Mouse (Mus musculus) heart, embryonic 14.5 days (tissue): ENCODE results near the gene Vdr. TPM values are rescaled to one million over a fixed set of nuclear protein-coding genes. Genes with fewer than 3 reads are reported as not detected.
A peak's percentile ranks its signal among the peaks of the same experiment; 100 is the strongest.

ENCODE experiments used
- ATAC-seq: fragments of 200-750 bp; cut with Nextera tagmentation; 2 replicates; pipeline ENCODE4 v1.8.0; 2017; ENCODE audit warnings: low read depth, moderate TSS enrichment; ENCODE audit not compliant: insufficient number of reproducible peaks, insufficient read depth, low FRiP score
- H3K27ac ChIP-seq, 2 experiments: fragments of 200-500 bp in 1 of 2; fragments of 300-500 bp in 1 of 2; sonication (generic) in 1 of 2; replicated peaks in 1 of 2; 2 replicates each; pipeline ENCODE4 v1.5.1; 2012 to 2014; ENCODE audit warnings: low read depth in 2 of 2, low read length in 2 of 2, control low read depth in 1 of 2, mild to moderate bottlenecking in 1 of 2, mixed read lengths in 1 of 2; ENCODE audit not compliant: control insufficient read depth in 1 of 2, insufficient read depth in 1 of 2
- H3K27me3 ChIP-seq: fragments of 300-500 bp; sonication (generic); 2 replicates; pipeline ENCODE4 v1.6.1; 2014; ENCODE audit warnings: mild to moderate bottlenecking, low read length, control low read depth; ENCODE audit not compliant: control insufficient read depth, insufficient read depth
- H3K36me3 ChIP-seq: fragments of 300-500 bp; sonication (generic); 2 replicates; pipeline ENCODE4 v1.6.1; 2014; ENCODE audit warnings: mild to moderate bottlenecking, control low read depth, low read length, mixed read lengths; ENCODE audit not compliant: control insufficient read depth, insufficient read depth
- H3K4me1 ChIP-seq, 2 experiments: fragments of 200-500 bp in 1 of 2; fragments of 300-500 bp in 1 of 2; sonication (generic) in 1 of 2; 2 replicates each; pipeline ENCODE4 v1.6.1; 2012 to 2014; ENCODE audit warnings: low read length in 2 of 2, control low read depth in 1 of 2, mixed read lengths in 1 of 2; ENCODE audit not compliant: control insufficient read depth in 2 of 2, insufficient read depth in 2 of 2
- H3K4me2 ChIP-seq: fragments of 300-500 bp; sonication (generic); 2 replicates; pipeline ENCODE4 v1.6.1; 2014; ENCODE audit warnings: mild to moderate bottlenecking, low read length
- H3K4me3 ChIP-seq, 2 experiments: fragments of 200-500 bp in 1 of 2; fragments of 300-500 bp in 1 of 2; sonication (generic) in 1 of 2; 2 replicates each; pipeline ENCODE4 v1.5.1; 2012 to 2014; ENCODE audit warnings: low read length in 2 of 2, mild to moderate bottlenecking in 2 of 2, control low read depth in 1 of 2, low read depth in 1 of 2, moderate library complexity in 1 of 2; ENCODE audit not compliant: control insufficient read depth in 1 of 2, insufficient read depth in 1 of 2
- H3K9ac ChIP-seq: fragments of 300-500 bp; sonication (generic); 2 replicates; pipeline ENCODE4 v1.6.1; 2014; ENCODE audit warnings: mild to moderate bottlenecking, low read length
- H3K9me3 ChIP-seq: fragments of 300-500 bp; sonication (generic); 2 replicates; pipeline ENCODE4 v1.6.1; 2016; ENCODE audit warnings: low read length, control low read depth; ENCODE audit not compliant: control insufficient read depth
- WGBS: fragments of 180-500 bp; shearing (Covaris S2); extraction: QIAGEN DNeasy Blood & Tissue Kit; methylation state at CpG from one replicate; pipeline ENCODE4 v1.1.7; 2014; 5-methylcytosine and 5-hydroxymethylcytosine counted together
- polyA plus RNA-seq: library from polyadenylated mRNA; unstranded; fragments of >200 nt; fragmentation: Nextera tagmentation; extraction: Ambion mirVana; gene quantifications from 2 replicates; pipeline ENCODE4 v1.2.1, GENCODE M21; 2014

Gene Vdr
- polyA plus RNA-seq, 1 experiment from 2014 or later, result 0.81 TPM

DNA sequence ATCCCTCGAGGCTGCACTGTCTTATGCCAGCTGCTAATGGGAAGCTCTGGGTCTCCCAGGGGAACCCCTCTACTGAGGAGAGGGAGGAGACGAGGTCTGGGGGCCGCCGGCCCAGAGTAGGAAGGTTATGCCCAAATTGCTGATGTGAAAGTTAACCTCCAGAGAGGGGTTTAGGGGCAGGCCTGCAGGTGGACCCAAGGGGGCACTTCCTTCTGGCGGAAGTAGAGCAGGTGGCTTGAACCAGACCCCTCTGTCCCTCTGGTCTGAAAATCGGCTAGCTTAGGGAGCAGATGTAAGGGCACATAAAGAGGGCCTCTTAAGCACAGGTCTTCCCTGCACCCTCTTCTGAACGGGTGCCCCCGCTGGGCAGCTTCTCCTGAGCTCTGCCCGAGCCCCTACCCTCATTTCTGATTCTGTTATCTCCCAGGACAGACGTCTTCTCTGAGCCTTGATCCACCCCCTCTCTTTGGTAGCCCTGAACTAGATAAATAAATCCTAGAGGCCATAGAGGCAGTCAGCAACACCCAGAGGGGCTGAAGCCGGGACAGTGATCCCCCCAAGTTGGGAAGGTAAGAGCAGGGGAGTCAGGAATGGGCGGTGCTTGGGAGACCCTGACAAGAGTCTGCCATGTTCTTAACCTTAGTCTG is 84.4 kb downstream of the Vdr start:
- Histone ChIP-seq H3K4me2 (peak overlapping the region; percentile 66), H3K27me3 (no peaks in the 10 kb centered on the region), H3K36me3 (peaks cover 14% of the 10 kb centered on the region), H3K27ac (peak overlapping the region; percentile 82 to 85), H3K4me3 (peak overlapping the region in 1 of 2 experiments; percentile 41; a peak in 1 of 4 replicates), H3K9me3 (no peaks in the 10 kb centered on the region), H3K9ac (peak overlapping the region; percentile 70), H3K4me1 (peaks cover 58 to 88% of the 10 kb centered on the region in 2 experiments)
- 42% methylated on average over 12 of the region's 12 CpGs for WGBS
- ATAC-seq, result no peak

DNA sequence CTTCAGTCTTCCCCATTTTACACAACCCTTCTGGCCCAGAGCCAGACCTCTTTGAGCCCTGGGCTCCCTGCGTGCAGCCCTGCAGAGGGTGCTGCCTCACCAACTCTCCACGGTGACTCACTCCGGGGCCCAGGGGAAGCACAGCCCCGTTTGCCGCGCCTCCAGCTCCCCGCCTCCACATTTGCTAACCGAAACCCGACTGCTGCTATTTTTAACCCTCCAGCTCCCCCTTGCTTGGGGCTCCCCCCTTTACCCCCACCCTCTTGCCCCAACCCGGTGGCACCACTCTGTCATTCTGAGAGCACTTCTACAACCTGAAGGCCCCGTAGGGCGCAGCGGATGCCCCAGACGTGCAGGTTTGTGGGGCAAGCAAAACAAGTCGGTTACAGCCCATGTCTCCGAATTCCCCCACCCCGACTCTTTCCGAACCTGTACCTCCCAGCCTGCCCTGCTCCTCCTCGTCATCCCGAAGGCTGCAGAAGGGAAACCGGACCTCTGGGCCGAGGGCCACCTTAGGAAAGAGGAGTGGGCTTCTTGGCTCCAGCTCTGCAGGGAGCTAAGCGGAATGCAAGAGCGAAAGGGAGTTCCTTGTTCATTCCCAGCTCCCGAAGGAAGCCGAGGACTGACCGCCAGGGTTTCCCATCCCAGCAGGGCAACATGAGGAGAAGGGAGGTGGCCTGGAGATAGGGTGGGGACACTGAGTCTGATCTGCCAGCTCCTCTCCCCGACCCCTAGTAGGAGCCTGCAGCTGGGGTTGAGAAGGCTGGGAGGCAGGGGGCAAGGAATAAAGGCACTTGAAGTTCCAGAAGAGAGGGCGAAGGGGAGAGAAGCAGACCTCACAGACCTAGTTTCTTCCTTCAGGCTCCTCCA is 85.1 kb downstream of the Vdr start:
- H3K4me3 ChIP-seq, result peak overlapping the region; percentile 37 to 41
- H3K27me3 ChIP-seq, result no peaks in the 10 kb centered on the region
- H3K27ac ChIP-seq, result peak overlapping the region; percentile 82 to 85
- peak; percentile 69 for ATAC-seq
- H3K9me3 ChIP-seq, result no peaks in the 10 kb centered on the region
- peak overlapping the region; percentile 66 for H3K4me2 ChIP-seq
- 6% methylated on average over 29 of the region's 29 CpGs for WGBS
- H3K9ac ChIP-seq, result peak overlapping the region; percentile 70
- H3K4me1 ChIP-seq, result peaks cover 64 to 92% of the 10 kb centered on the region in 2 experiments
- peaks cover 14% of the 10 kb centered on the region for H3K36me3 ChIP-seq

DNA sequence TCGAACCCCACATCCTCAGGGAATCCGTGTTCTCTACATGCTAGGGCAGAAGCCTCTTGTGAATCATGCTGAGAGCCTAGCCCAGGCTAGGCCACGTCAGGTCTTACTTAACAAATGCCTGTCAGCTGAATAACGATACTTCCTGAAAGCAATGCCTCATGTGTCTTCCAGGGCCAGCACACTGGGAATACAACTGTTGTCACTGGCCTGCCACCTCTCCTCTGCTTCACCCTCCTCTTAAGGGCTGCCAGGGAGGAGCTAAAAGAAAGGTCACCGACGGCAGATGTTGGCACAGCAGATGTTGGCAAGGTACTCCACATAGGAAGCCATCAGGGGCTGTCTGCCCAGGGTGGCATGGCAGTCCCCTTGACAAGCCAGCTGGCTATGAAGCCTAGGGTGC is 86.4 kb downstream of the Vdr start:
- Histone ChIP-seq H3K4me1 (peaks cover 64 to 80% of the 10 kb centered on the region in 2 experiments), H3K4me2 (no peak overlapping the region), H3K36me3 (peaks cover 14% of the 10 kb centered on the region), H3K9me3 (no peaks in the 10 kb centered on the region), H3K9ac (peak overlapping the region; percentile 4; the same call in 1 of the 2 replicates), H3K4me3 (no peak overlapping the region), H3K27ac (peak overlapping the region; percentile 22 to 85; a peak in 3 of 4 replicates), H3K27me3 (no peaks in the 10 kb centered on the region)
- ATAC-seq, result no peak
- WGBS, result 63% methylated on average over 6 of the region's 6 CpGs

DNA sequence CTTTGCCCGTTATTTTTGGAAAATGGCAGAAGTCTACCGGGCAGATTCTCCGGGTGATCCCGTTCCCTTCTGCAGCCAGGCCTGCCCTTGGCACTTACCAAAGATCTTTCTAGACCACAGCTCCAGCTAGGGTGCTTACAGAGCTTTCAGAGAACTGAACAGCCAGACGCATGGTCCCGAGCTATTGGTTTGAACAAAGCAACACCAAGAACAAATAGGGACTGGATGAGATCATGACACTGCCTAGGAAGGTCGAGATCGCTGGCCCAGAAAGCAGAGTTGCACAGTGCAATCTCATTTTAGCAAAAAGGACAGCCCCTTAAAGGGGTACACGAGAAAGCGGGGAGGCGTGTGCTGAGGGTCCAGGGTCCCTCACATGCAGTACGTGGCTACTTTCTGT is 87.0 kb downstream of the Vdr start:
- Histone ChIP-seq H3K27me3 (no peaks in the 10 kb centered on the region), H3K9me3 (no peaks in the 10 kb centered on the region), H3K4me1 (peaks cover 59 to 74% of the 10 kb centered on the region in 2 experiments), H3K27ac (no peak overlapping the region; a peak in 1 of 4 replicates), H3K4me3 (no peak overlapping the region), H3K4me2 (no peak overlapping the region; the same call in 1 of the 2 replicates), H3K36me3 (peaks cover 14% of the 10 kb centered on the region), H3K9ac (peak overlapping the region; percentile 4)
- no peak for ATAC-seq
- WGBS, result 77% methylated on average over 12 of the region's 12 CpGs

DNA sequence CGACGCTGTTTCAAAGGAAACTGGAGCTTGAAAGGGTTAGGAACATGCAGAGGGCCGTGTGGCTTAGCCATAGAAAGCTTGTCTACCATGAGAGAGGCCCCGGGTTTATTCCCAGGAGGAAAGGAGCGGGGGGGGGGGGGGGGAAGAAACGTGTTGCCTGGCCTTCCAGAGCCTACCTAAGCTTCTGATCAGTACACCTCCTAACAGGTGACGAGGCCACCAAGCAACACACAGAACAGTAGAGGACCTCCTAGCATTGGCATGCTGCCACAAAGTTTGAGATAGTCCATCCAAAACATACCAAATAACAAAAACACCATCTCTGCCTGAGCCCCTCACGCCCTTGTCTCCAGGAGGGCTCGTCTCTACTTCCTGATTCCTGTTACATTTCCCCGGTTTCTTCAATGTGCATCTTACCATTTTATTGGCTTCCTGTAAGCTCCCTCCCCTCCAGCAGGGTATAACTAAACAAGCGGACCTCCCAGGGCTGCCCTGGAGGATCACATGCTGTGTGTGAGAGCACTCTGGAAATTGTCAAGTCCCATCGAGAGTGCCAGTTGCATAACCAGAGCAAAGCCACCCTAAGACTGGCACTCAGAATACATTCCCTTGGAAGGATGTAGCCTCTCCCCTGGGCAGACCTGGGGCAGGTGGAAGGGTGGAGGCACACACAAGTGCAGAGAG is 87.7 kb downstream of the Vdr start:
- 0 out of 4 replicates have a peak overlapping the region, but pooled peaks of 1 of the 2 experiments have one; percentile 42 for H3K27ac ChIP-seq

DNA sequence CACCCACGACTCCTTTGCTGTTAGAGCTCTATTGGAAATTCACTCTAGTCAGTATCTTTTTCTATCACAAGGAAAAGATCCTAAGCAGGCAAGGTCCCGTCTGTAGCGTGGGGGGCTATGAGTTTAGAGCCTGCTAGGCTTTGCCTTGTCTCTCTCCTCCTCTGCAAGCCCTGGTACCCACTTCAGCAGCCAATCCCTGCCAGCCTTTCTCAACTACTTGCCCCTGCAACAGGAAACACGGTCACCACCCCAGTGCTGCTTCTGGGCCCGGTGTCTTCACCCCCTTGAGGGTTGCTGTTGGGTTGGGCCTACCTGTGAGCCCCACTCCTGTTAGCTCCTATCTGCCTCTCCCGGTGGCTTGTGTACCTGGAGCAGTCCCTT is 88.5 kb downstream of the Vdr start:
- no peak for ATAC-seq
- H3K27me3 ChIP-seq, result no peaks in the 10 kb centered on the region
- no peaks in the 10 kb centered on the region for H3K9me3 ChIP-seq
- peaks cover 14% of the 10 kb centered on the region for H3K36me3 ChIP-seq
- WGBS, result 62% methylated on average over 6 of the region's 6 CpGs
- peak overlapping the region; percentile 69 to 85; a peak in 3 of 4 replicates for H3K27ac ChIP-seq
- H3K4me2 ChIP-seq, result peak overlapping the region; percentile 49
- H3K4me3 ChIP-seq, result no peak overlapping the region
- H3K4me1 ChIP-seq, result peaks cover 50 to 63% of the 10 kb centered on the region in 2 experiments
- peak overlapping the region; percentile 52; the same call in 1 of the 2 replicates for H3K9ac ChIP-seq

More for the DNA sequence above, 87.7 kb downstream of the Vdr start:
- WGBS, result 38% methylated on average over 11 of the region's 12 CpGs
- no peak for ATAC-seq
- Histone ChIP-seq H3K27me3 (no peaks in the 10 kb centered on the region), H3K4me2 (no peak overlapping the region; the same call in 1 of the 2 replicates), H3K4me1 (peaks cover 54 to 68% of the 10 kb centered on the region in 2 experiments), H3K9ac (peak overlapping the region; percentile 2), H3K9me3 (no peaks in the 10 kb centered on the region), H3K4me3 (no peak overlapping the region), H3K36me3 (peaks cover 14% of the 10 kb centered on the region)

DNA sequence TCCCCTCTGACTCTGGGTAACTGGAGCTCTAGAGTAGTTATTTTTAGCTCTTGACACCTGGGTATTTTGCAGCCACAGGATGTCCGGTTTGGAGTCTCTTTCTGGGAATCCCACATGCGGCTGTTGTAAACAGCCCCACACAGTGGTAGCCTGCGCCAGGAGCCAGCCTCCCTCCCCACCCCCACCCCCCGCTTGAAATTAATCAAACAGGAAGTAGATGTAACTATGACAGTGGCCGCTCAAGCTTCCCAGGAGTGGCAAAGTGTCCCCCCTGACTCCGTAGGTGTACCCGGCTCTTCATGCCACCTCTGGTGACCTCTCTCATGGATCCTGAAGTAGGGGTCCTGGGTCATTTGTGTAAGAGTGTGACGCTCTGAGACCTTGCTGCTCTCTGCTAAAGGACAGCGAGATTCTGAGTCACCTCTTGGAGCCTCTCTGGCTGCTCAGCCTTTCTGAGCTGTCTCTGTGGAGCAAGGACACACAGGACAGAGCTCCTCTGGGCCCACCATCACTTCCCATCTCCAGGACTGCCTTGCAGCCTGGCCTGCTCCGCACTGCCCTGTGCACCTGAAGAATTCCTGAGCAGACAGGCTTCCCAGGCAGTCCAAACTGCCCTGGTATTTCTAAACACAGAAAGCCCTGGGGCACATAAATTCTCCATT is 89.0 kb downstream of the Vdr start:
- ATAC-seq, result peak; percentile 11; the same call in 1 of the 2 replicates
- peak overlapping the region; percentile 52 for H3K9ac ChIP-seq
- 19% methylated on average over 10 of the region's 10 CpGs for WGBS
- peaks cover 12% of the 10 kb centered on the region for H3K36me3 ChIP-seq
- peak overlapping the region; percentile 69 to 85 for H3K27ac ChIP-seq
- no peaks in the 10 kb centered on the region for H3K27me3 ChIP-seq
- H3K4me3 ChIP-seq, result no peak overlapping the region
- no peaks in the 10 kb centered on the region for H3K9me3 ChIP-seq
- H3K4me2 ChIP-seq, result peak overlapping the region; percentile 49
- H3K4me1 ChIP-seq, result peaks cover 45 to 59% of the 10 kb centered on the region in 2 experiments
